Mouse (Mus musculus) MEL (cell line): ENCODE measurements around the gene C5ar2.

Experiments
- CTCF ChIP-seq, 3 experiments: IDR thresholded peaks in 2 of 3; conservative IDR thresholded peaks in 1 of 3; 2 replicates each; pipeline ENCODE4 v1.5.1; 2011 to 2012; ENCODE audit warnings: low read length in 3 of 3, low read depth in 2 of 3, mild to moderate bottlenecking in 2 of 3, improper control_type of control experiment in 1 of 3, inconsistent platforms in 1 of 3, mixed read lengths in 1 of 3, moderate library complexity in 1 of 3; ENCODE audit not compliant: control insufficient read depth in 1 of 3, insufficient read depth in 1 of 3, poor library complexity in 1 of 3, severe bottlenecking in 1 of 3
- EP300 ChIP-seq, 2 experiments: IDR thresholded peaks; 2 replicates each; pipeline ENCODE4 v1.6.1; 2011; ENCODE audit warnings: improper control_type of control experiment in 2 of 2, low read length in 2 of 2, low read depth in 1 of 2, mild to moderate bottlenecking in 1 of 2
- KAT2A ChIP-seq: conservative IDR thresholded peaks from 2 replicates; pipeline ENCODE4 v1.6.1; 2012; ENCODE audit warnings: low read depth, low read length, improper control_type of control experiment, inconsistent platforms
- POLR2A ChIP-seq, 2 experiments: IDR thresholded peaks; 2 replicates each; pipeline ENCODE4 v1.6.1; 2011 to 2012; ENCODE audit warnings: low read length in 2 of 2, mild to moderate bottlenecking in 2 of 2, control low read depth in 1 of 2, improper control_type of control experiment in 1 of 2, low read depth in 1 of 2, moderate library complexity in 1 of 2; ENCODE audit not compliant: control insufficient read depth in 1 of 2, insufficient read depth in 1 of 2, poor library complexity in 1 of 2
- TCF12 ChIP-seq: IDR thresholded peaks from 2 replicates; pipeline ENCODE4 v1.6.1; 2014; ENCODE audit warnings: low read depth, mild to moderate bottlenecking, inconsistent platforms, low read length, improper control_type of control experiment, moderate library complexity

DNA sequence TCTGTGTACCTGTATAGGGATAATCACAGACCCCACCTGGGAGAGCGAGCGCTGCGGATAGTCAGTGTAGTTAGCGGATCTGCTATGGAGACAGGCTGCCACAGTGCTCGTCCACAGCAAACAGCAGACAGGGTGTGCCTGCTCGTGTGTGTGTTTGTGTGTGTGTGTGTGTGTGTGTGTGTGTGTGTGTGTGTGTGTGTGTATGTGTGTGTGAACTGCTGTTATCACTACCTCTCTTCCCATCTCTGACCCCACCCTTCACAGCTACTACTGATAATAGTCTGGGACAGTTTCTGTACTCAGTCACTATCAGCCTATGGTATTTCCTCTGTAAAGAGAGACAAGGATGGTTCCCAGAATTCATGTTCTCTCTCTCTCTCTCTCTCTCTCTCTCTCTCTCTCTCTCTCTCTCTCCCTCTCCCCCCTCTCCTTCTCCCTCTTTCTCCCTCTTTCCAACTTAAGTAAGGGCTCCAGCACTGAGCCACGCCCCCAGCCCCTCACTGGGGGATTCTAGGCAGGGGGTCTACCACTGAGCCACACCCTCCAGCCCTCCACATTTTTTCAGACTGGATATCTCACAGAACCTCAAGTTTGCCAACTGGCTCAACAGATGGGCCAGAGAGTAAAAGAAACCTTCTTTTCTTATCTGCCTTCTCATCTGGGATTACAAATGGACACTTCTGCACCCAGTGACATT lies 3.5 kb downstream of the C5ar2 start:
- TF ChIP-seq POLR2A (IDR thresholded peaks at IDR 0.05; ENCODE audit: control insufficient read depth in 1 of 2, insufficient read depth in 1 of 2, low read depth in 1 of 2, low read length in 2 of 2, poor library complexity in 1 of 2) (no peak), CTCF (IDR thresholded peaks at IDR 0.05 in 2 of 3, conservative IDR thresholded peaks at IDR 0.05 in 1 of 3; ENCODE audit: control insufficient read depth in 1 of 3, insufficient read depth in 1 of 3, low read depth in 2 of 3, low read length in 3 of 3, poor library complexity in 1 of 3, severe bottlenecking in 1 of 3) (no peak), TCF12 (peak; percentile 69; the same call in 1 of the 2 replicates), KAT2A (no peak; the same call in 1 of the 2 replicates), EP300 (IDR thresholded peaks at IDR 0.05; ENCODE audit: low read depth in 1 of 2, low read length in 2 of 2) (peak; percentile 73 to 84)
